Mouse (Mus musculus): ENCODE data around the gene Itgb2. TPM values are rescaled to one million over a fixed set of nuclear protein-coding genes. Genes with fewer than 3 reads are reported as not detected.

The Itgb2 gene
- total RNA-seq, 2 experiments from 2014 or later = 2.9 to 3.4 TPM

DNA sequence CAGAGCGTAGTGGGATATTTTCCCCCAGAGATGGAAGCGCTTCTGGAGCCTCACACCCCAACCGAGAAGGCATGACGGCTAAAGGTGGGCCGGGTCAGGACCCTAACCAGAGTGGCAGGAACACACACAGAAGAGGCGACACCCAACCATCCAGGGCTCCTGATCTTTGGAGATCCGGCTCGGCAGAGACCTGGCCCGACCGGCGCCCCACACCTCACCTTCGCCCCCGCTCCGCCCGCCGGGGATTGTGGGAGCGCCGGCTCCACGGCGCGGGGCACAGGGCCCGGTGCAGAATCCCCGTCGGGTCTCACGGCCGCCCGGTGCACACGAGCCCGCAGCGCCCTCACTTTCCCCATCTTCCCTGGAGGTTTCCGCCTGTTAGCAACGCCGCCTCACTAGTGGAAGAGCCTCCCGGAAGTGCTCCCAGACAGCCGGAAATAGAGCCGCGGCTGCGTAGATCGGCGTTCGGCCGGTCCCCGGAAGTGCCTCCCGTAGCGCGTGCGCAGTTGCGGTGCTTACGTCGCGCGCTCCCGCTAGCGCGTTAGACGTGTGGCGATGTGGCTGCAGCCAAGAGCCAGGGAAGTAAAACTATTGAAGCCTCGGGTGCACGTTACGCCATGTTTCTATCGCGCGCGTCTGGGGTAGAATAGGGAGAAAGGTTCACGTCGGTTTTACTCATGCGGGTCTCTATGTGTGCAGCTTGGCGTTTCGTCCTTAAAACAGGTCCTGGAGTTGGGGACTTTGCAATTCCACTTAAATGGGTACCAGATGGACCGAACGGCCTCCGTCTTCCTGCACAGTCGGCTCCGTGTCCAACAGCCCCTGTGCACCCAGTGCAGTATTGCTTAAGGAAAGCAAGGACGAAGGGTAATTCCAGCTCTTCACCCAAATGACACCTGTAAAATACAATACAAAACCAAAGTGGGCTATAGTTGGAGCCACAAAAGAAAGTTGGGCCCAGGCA lies 14.4 kb upstream of the Itgb2 start, which contains the start of gene Fam207a:
Gene Fam207a, minus strand, starts transcription at position 401 of the 964 bp plus-strand sequence.
- peak; percentile 94 to 96 for DNase-seq (ENCODE audit: low spot score in 2 of 2)
- intact Hi-C loops (cut with DNase I) = loop anchor here (2.0 to 5.0 kb wide), 3 partner anchors 51 to 361 kb away; partner anchors contain the start of gene Ube2g2

- no peak for DNase-seq (ENCODE audit: low spot score in 2 of 2)
- intact Hi-C loops (cut with DNase I) = loop anchor here (2.0 to 5.0 kb wide), 3 partner anchors 50 to 360 kb away; partner anchors contain the start of gene Ube2g2
Measured at GRCm38 (mm10) chr10:77516379-77516951, 13.6 kb upstream of the Itgb2 start.

DNA sequence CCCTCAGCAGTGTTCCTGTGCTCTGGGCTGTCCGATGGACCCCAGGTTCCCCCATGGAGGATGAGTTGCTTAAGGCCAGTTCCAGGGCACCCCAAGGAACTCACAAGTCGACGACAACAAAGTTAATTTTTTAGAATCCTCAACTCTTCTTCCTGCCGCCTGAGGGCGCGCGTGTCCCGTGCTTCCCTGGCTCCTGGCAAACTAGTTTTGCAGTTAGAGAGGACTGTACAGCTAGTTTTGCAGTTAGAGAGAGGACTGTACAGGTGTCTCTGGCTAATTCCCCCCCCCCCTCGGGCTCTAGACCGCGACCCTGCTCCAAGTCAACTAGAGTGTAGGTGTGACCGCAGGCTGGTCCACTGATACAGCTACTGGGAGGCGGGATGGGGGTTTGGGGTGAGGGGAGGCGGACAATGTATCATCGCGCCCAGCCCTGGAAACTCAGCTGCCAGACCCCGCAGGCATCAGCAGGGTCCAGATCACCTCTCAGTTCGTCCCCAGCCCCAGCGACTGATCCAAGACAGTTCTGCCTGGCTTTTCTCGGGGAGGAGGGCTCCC lies 12.9 kb upstream of the Itgb2 start:
- DNase-seq (ENCODE audit: low spot score in 2 of 2) = peak; percentile 53 to 55
- intact Hi-C loops (cut with DNase I) = loop anchor here (2.0 to 5.0 kb wide), 3 partner anchors 50 to 360 kb away; partner anchors contain the start of gene Ube2g2

- intact Hi-C loops (cut with DNase I) = loop anchor here (2.0 to 5.0 kb wide), 3 partner anchors 49 to 359 kb away; partner anchors contain the start of gene Ube2g2
- DNase-seq (ENCODE audit: low spot score in 2 of 2) = no peak
Measured at GRCm38 (mm10) chr10:77517801-77518200, 12.3 kb upstream of the Itgb2 start.

DNA sequence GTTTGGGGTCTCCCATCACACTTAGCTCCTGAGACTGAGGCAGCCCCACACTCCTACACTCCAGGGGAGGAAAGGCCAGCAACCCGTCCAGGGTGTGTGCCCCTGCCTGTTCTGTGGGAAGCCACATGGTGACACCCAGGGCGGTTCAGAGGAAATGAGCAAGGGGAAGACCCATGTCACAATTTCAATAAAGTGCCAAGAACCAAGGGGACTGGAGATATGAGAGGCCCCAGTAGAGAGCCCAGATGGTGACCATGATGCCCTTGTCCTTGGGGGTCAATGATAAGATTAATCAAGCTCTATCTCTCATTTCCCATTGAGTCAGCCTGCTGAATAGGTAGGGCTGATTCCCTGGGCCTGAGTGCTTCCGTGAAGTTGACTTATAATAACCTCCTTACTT lies 10.9 kb upstream of the Itgb2 start:
- intact Hi-C loops (cut with DNase I) = loop anchor here (5.0 kb wide), 1 partner anchor 103 kb away; the partner anchor contains the start of gene Ube2g2

GRCm38 (mm10) chr10:77520497-77520896 lies 9.6 kb upstream of the Itgb2 start:
- intact Hi-C loops (cut with DNase I) = no loop called here
- no peak for DNase-seq (ENCODE audit: low spot score in 2 of 2)

More for the DNA sequence above, 10.9 kb upstream of the Itgb2 start:
- no peak for DNase-seq (ENCODE audit: low spot score in 2 of 2)

- no peak for DNase-seq (ENCODE audit: low spot score in 2 of 2)
- intact Hi-C loops (cut with DNase I) = no loop called here
Measured at GRCm38 (mm10) chr10:77522021-77522731, 7.9 kb upstream of the Itgb2 start.

- intact Hi-C loops (cut with DNase I) = no loop called here
- DNase-seq (ENCODE audit: low spot score in 2 of 2) = no peak
Measured at GRCm38 (mm10) chr10:77522746-77523145, 7.3 kb upstream of the Itgb2 start.

DNA sequence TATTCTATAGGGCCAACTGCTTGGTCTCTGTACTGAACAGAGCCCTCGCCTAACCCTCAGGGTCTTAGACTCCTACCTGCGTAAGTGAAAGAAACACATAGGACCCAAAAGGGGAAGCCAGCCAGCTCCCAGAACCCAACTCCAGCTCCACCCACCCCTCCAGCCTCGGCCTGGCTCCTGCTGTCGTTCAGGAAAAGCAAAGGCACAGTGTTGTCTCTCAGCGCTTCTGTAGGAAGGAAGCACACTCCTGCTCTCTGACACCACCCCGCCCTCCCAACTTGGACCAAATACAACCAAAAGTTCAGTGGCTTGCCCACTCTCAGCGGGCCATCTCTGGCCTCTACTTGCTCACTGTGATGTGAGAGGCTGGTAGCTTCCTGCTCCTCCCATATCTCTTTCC lies 6.7 kb upstream of the Itgb2 start:
- intact Hi-C loops (cut with DNase I) = no loop called here
- no peak for DNase-seq (ENCODE audit: low spot score in 2 of 2)

DNA sequence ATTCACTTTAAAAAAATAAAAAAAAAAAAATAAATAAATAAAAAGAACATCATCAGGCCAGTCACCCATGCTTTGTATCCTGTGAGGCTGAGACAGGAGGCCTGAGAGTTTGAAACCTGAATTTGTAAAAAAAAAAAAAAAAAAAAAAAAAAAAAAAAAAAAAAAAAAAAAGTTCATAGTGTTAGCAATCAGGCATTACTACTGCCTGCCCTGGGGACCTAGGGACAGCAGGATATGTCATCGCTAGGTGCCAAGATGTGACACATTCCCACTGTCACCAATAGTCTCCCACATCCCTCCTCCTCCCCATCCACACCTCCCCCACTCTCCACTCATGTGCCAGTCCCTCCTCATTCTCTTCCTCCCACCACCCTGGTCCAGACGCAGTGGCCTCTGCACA lies 3.6 kb upstream of the Itgb2 start:
- intact Hi-C loops (cut with DNase I) = no loop called here

GRCm38 (mm10) chr10:77528634-77529033 lies 1.4 kb upstream of the Itgb2 start:
- intact Hi-C loops (cut with DNase I) = no loop called here
- DNase-seq (ENCODE audit: low spot score in 2 of 2) = no peak

More for the DNA sequence above, 3.6 kb upstream of the Itgb2 start:
- no peak for DNase-seq (ENCODE audit: low spot score in 2 of 2)

GRCm38 (mm10) chr10:77531026-77532019 lies 1.3 kb downstream of the Itgb2 start:
- DNase-seq (ENCODE audit: low spot score in 2 of 2) = no peak
- intact Hi-C loops (cut with DNase I) = no loop called here

DNA sequence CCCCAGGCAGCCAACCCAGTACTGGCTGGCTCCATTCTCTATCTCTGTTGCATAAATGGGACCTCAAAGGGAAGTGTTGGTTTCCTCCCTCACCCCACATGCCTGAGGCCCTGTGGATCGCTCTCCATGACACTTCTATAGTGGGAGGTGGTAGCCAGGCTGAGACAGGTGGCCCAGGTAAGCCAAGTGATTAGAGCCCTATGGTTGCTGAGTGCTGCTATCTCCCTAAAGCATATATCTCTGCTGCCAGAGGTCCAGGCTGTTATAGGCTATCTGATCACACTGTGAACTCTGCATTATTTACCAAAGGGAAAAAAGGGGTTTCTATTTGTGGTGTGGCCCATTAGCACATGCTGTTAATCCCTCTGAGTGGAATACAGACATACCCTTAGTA lies 2.0 kb downstream of the Itgb2 start:
- no peak for DNase-seq (ENCODE audit: low spot score in 2 of 2)
- intact Hi-C loops (cut with DNase I) = no loop called here

- intact Hi-C loops (cut with DNase I) = no loop called here
- DNase-seq (ENCODE audit: low spot score in 2 of 2) = no peak
Measured at GRCm38 (mm10) chr10:77536727-77537126, 6.7 kb downstream of the Itgb2 start.

DNA sequence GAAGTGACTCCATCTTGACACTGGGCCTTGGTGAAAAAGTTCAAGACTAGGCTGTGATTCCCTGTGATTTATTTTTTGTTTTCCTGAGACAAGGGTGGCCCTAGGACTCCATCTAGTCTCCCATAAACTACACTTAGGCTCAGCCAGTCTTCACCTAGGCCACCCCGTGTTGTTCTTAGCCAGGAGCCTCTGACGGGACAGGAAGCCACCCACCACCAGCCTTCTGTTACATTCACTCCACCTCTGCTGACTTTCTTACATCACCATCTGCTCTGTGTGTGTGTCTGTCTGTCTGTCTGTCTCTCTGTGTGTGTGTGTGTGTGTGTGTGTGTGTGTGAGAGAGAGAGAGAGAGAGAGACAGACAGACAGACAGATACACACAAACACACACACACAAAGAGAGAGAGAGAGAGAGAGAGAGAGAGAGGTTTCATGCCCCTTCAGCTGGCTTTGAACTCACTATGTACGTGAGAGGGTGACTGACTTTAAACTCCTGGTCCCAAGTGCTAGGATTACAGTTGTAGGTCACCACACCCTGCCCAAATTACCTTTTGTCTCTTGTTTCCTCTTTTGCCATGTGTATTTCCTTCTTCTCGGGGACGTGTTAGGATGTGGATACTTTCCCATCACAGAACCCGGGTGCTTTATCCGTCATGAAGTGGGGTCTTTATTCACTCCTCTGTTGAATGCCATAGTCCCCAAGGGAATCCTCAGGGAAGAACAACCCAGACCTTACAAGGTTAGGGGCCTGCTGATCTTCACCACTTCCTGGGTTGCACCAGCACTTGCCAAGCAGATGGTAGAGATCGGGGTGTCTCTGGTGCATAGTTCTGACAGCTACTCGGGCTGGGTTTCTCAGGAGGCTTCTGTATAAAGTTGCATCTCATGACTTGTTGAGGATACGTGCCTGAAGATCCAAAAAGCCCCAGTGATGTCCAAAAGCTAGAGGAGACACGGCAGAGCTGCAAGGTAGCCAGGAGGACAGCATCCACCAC lies 7.5 kb downstream of the Itgb2 start:
- intact Hi-C loops (cut with DNase I) = no loop called here
- no peak for DNase-seq (ENCODE audit: low spot score in 2 of 2)

GRCm38 (mm10) chr10:77539320-77539945 lies 9.4 kb downstream of the Itgb2 start:
- intact Hi-C loops (cut with DNase I) = no loop called here
- DNase-seq (ENCODE audit: low spot score in 2 of 2) = no peak
